Mouse (Mus musculus): ENCODE data around the gene Abhd2. TPM values are rescaled to one million over a fixed set of nuclear protein-coding genes. Genes with fewer than 3 reads are reported as not detected.
A peak's percentile ranks its signal among the peaks of the same experiment; 100 is the strongest.

The Abhd2 gene
- polyA plus RNA-seq, 1 experiment, result 32.5 TPM

DNA sequence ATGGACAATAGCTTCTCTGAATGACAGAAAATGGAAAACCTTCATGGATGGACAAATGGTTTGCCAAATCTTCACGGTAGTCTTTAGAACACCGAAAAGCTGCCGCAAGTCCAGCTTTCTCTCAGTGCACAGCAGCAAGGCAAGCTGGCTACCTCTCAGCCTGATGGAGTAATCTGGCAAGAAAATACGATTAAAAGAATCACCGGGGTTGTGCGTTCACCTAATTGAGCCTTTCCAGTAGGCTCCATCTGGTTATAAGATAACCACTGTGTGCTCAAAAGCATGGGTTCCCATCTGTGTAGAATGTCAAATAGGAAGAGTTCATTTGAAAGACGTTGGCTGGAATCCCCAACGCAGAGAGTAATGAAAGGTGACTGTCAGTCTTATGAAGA, 11.9 kb downstream of the Abhd2 start:
- Histone ChIP-seq H3K27ac (ENCODE audit: control insufficient read depth, insufficient read depth, low read length) (no peak overlapping the region), H3K4me3 (ENCODE audit: control insufficient read depth, insufficient read depth, low read length) (no peak overlapping the region), H3K27me3 (ENCODE audit: control insufficient read depth, insufficient read depth, low read length) (no peaks in the 10 kb centered on the region), H3K36me3 (ENCODE audit: control insufficient read depth, insufficient read depth, low read length) (no peaks in the 10 kb centered on the region), H3K4me1 (replicated peaks; ENCODE audit: control insufficient read depth, insufficient read depth, low read length) (peaks cover 19% of the 10 kb centered on the region)
- TF ChIP-seq POLR2A (IDR thresholded peaks at IDR 0.05; ENCODE audit: control insufficient read depth, extremely low read depth, insufficient read depth, low read length, poor library complexity), result no peak
- no peak for TF ChIP-seq CTCF (IDR thresholded peaks at IDR 0.05; ENCODE audit: borderline replicate concordance, control insufficient read depth, extremely low read depth, insufficient read depth, low read length, poor library complexity)
- 99% methylated on average over 8 of the region's 8 CpGs for WGBS
- no peak for DNase-seq

- Histone ChIP-seq H3K4me3 (ENCODE audit: control insufficient read depth, insufficient read depth, low read length) (no peak overlapping the region), H3K27me3 (ENCODE audit: control insufficient read depth, insufficient read depth, low read length) (no peaks in the 10 kb centered on the region), H3K4me1 (replicated peaks; ENCODE audit: control insufficient read depth, insufficient read depth, low read length) (peaks cover 19% of the 10 kb centered on the region), H3K27ac (ENCODE audit: control insufficient read depth, insufficient read depth, low read length) (no peak overlapping the region), H3K36me3 (ENCODE audit: control insufficient read depth, insufficient read depth, low read length) (no peaks in the 10 kb centered on the region)
- no peak for DNase-seq
- 95% methylated on average over 13 of the region's 13 CpGs for WGBS
- TF ChIP-seq CTCF (IDR thresholded peaks at IDR 0.05; ENCODE audit: borderline replicate concordance, control insufficient read depth, extremely low read depth, insufficient read depth, low read length, poor library complexity), result no peak
- no peak for TF ChIP-seq POLR2A (IDR thresholded peaks at IDR 0.05; ENCODE audit: control insufficient read depth, extremely low read depth, insufficient read depth, low read length, poor library complexity)
Measured at GRCm38 (mm10) chr7:79285408-79285807, 12.4 kb downstream of the Abhd2 start.

DNA sequence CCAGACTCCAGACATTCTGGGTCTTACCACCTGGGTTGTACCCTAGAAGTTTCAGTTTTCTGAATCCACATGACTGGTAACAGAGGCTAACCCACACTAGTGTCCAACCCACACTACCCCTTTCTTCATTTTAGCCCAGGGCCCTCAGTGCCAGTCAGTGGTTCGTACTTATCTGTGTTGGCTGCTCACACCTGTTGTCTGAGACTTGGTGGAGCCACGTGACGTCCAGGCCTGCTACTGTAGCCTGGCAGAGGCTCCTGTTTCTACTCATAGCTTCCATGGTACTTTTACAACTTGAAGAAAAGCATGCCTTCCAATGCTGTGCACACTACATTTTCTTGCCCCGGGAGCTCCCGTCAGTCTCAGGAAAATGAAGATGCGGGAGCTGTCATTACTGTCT, 14.2 kb downstream of the Abhd2 start:
- no peak overlapping the region for H3K4me3 ChIP-seq (ENCODE audit: control insufficient read depth, insufficient read depth, low read length)
- H3K4me1 ChIP-seq (replicated peaks; ENCODE audit: control insufficient read depth, insufficient read depth, low read length), result peaks cover 19% of the 10 kb centered on the region
- 82% methylated on average over 6 of the region's 6 CpGs for WGBS
- TF ChIP-seq POLR2A (IDR thresholded peaks at IDR 0.05; ENCODE audit: control insufficient read depth, extremely low read depth, insufficient read depth, low read length, poor library complexity) (no peak), CTCF (IDR thresholded peaks at IDR 0.05; ENCODE audit: borderline replicate concordance, control insufficient read depth, extremely low read depth, insufficient read depth, low read length, poor library complexity) (no peak)
- no peak overlapping the region for H3K27ac ChIP-seq (ENCODE audit: control insufficient read depth, insufficient read depth, low read length)
- no peaks in the 10 kb centered on the region for H3K36me3 ChIP-seq (ENCODE audit: control insufficient read depth, insufficient read depth, low read length)
- no peak for DNase-seq
- H3K27me3 ChIP-seq (ENCODE audit: control insufficient read depth, insufficient read depth, low read length), result no peaks in the 10 kb centered on the region

GRCm38 (mm10) chr7:79287928-79288327, 14.9 kb downstream of the Abhd2 start:
- TF ChIP-seq POLR2A (IDR thresholded peaks at IDR 0.05; ENCODE audit: control insufficient read depth, extremely low read depth, insufficient read depth, low read length, poor library complexity) (no peak), CTCF (IDR thresholded peaks at IDR 0.05; ENCODE audit: borderline replicate concordance, control insufficient read depth, extremely low read depth, insufficient read depth, low read length, poor library complexity) (no peak)
- no peaks in the 10 kb centered on the region for H3K36me3 ChIP-seq (ENCODE audit: control insufficient read depth, insufficient read depth, low read length)
- peaks cover 19% of the 10 kb centered on the region for H3K4me1 ChIP-seq (replicated peaks; ENCODE audit: control insufficient read depth, insufficient read depth, low read length)
- no peak overlapping the region for H3K27ac ChIP-seq (ENCODE audit: control insufficient read depth, insufficient read depth, low read length)
- 95% methylated on average over 8 of the region's 8 CpGs for WGBS
- H3K27me3 ChIP-seq (ENCODE audit: control insufficient read depth, insufficient read depth, low read length), result no peaks in the 10 kb centered on the region
- H3K4me3 ChIP-seq (ENCODE audit: control insufficient read depth, insufficient read depth, low read length), result no peak overlapping the region
- DNase-seq, result no peak

DNA sequence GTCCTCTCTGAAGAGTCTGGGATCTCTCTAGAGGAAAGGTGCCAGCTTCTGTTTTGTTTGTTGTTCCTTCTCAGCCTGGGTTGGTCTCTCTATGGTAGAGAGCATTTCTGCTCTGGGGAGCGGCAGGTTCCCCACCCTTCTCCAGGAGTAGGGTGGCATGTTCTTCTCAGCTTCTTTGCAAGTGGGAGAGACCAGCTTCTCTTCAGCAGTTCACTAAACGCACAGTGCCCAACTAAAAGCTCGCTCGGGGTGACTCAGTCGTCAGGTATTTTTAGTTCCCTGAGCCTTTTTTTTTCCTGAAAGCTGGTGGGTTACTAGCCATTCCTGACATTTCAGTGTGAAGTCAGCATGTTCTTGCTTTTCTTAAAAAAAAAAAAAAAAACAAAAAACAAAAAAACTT, 15.4 kb downstream of the Abhd2 start:
- DNase-seq, result no peak
- TF ChIP-seq CTCF (IDR thresholded peaks at IDR 0.05; ENCODE audit: borderline replicate concordance, control insufficient read depth, extremely low read depth, insufficient read depth, low read length, poor library complexity), result no peak
- TF ChIP-seq POLR2A (IDR thresholded peaks at IDR 0.05; ENCODE audit: control insufficient read depth, extremely low read depth, insufficient read depth, low read length, poor library complexity), result no peak
- 98% methylated on average over 5 of the region's 5 CpGs for WGBS
- H3K36me3 ChIP-seq (ENCODE audit: control insufficient read depth, insufficient read depth, low read length), result no peaks in the 10 kb centered on the region
- no peak overlapping the region for H3K27ac ChIP-seq (ENCODE audit: control insufficient read depth, insufficient read depth, low read length)
- H3K4me3 ChIP-seq (ENCODE audit: control insufficient read depth, insufficient read depth, low read length), result no peak overlapping the region
- H3K4me1 ChIP-seq (replicated peaks; ENCODE audit: control insufficient read depth, insufficient read depth, low read length), result peaks cover 20% of the 10 kb centered on the region
- no peaks in the 10 kb centered on the region for H3K27me3 ChIP-seq (ENCODE audit: control insufficient read depth, insufficient read depth, low read length)

DNA sequence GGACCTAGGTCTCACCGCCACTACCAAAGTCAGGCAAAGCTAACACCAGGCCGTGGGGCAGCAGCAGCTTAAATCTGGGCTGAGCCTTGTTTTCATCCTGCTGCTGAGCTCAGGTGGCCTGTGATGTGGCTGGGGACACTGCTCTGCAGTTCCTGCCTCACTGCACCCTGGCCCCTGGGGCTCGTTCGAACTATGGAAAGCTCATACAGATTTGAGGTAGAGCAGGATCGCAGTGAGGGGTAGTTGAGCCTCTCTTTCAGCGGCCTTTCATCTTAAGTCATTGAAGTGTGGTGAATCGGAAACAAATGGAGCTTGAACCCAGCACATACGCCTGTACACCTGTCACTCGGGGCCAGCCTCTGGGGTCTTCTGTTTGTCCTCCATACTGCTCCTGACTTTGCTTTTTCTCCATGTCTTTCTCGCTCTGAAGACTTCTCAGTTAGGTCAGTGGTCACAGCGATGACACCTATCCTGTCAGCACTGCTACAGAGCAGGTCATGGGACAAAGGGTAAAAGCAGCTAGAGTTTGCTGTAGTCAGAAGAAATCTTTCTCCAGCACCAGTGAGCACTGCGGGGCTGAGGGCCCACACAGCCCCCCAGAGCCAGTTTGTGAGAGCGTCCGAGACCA, 20.7 kb downstream of the Abhd2 start:
- no peak overlapping the region; the same call in 1 of the 2 replicates for H3K27ac ChIP-seq (ENCODE audit: control insufficient read depth, insufficient read depth, low read length)
- peak; percentile 19 for DNase-seq
- no peaks in the 10 kb centered on the region for H3K27me3 ChIP-seq (ENCODE audit: control insufficient read depth, insufficient read depth, low read length)
- TF ChIP-seq CTCF (IDR thresholded peaks at IDR 0.05; ENCODE audit: borderline replicate concordance, control insufficient read depth, extremely low read depth, insufficient read depth, low read length, poor library complexity) (no peak), POLR2A (IDR thresholded peaks at IDR 0.05; ENCODE audit: control insufficient read depth, extremely low read depth, insufficient read depth, low read length, poor library complexity) (no peak)
- H3K4me3 ChIP-seq (ENCODE audit: control insufficient read depth, insufficient read depth, low read length), result no peak overlapping the region
- 48% methylated on average over 14 of the region's 14 CpGs for WGBS
- H3K36me3 ChIP-seq (ENCODE audit: control insufficient read depth, insufficient read depth, low read length), result peaks cover 17% of the 10 kb centered on the region
- peaks cover 10% of the 10 kb centered on the region for H3K4me1 ChIP-seq (replicated peaks; ENCODE audit: control insufficient read depth, insufficient read depth, low read length)

All from thymus, adult 2 months (tissue).